Mouse (Mus musculus): Measurements from ENCODE around the gene Pnkp. TPM values are rescaled to one million over a fixed set of nuclear protein-coding genes. Genes with fewer than 3 reads are reported as not detected.

Pnkp gene
- polyA plus RNA-seq, 1 experiment from 2014 or later: 28.0 TPM

- peak within 1 kb of the TSS; percentile 80 for H3K4me3 ChIP-seq (ENCODE audit: low read length)
- H3K36me3 ChIP-seq (ENCODE audit: control insufficient read depth, insufficient read depth): peaks cover 9% of the 10 kb centered on the region
- H3K4me2 ChIP-seq (ENCODE audit: low read depth, low read length): peak within 1 kb of the TSS; percentile 79
- peak within 1 kb of the TSS; percentile 96 for H3K27ac ChIP-seq (ENCODE audit: low read length)
- ATAC-seq (replicated peaks; ENCODE audit: extremely low read depth, insufficient read depth, low FRiP score): peak; percentile 90
- WGBS: under 1% methylated on average over 61 of the region's 62 CpGs
- H3K27me3 ChIP-seq (ENCODE audit: control insufficient read depth, insufficient read depth, low read length): no peaks in the 10 kb centered on the region
- peaks cover 43% of the 10 kb centered on the region for H3K4me1 ChIP-seq (ENCODE audit: control insufficient read depth, insufficient read depth, low read length)
- no peaks in the 10 kb centered on the region for H3K9me3 ChIP-seq (replicated peaks; ENCODE audit: control insufficient read depth, low read length)
- peak within 1 kb of the TSS; percentile 96 for H3K9ac ChIP-seq (ENCODE audit: low read length)
Observed at GRCm38 (mm10) chr7:44815721-44816469, 41.0 kb upstream of the Pnkp start, which contains the start of the genes Nup62 and Il4i1. TSS of gene Nup62 (plus strand) at chr7:44816088. TSS of gene Il4i1 (plus strand) at chr7:44816387.

GRCm38 (mm10) chr7:44816470-44817021 lies 40.4 kb upstream of the Pnkp start, which contains the start of gene Atf5:
TSS of gene Atf5 (minus strand) at chr7:44816658.
- H3K36me3 ChIP-seq (ENCODE audit: control insufficient read depth, insufficient read depth): peaks cover 6% of the 10 kb centered on the region
- peak within 1 kb of the TSS; percentile 96 for H3K9ac ChIP-seq (ENCODE audit: low read length)
- peaks cover 47% of the 10 kb centered on the region for H3K4me1 ChIP-seq (ENCODE audit: control insufficient read depth, insufficient read depth, low read length)
- H3K4me2 ChIP-seq (ENCODE audit: low read depth, low read length): peak within 1 kb of the TSS; percentile 79
- peak within 1 kb of the TSS; percentile 96 for H3K27ac ChIP-seq (ENCODE audit: low read length)
- peak within 1 kb of the TSS; percentile 80 for H3K4me3 ChIP-seq (ENCODE audit: low read length)
- H3K27me3 ChIP-seq (ENCODE audit: control insufficient read depth, insufficient read depth, low read length): no peaks in the 10 kb centered on the region
- WGBS: under 1% methylated on average over 55 of the region's 57 CpGs
- ATAC-seq (replicated peaks; ENCODE audit: extremely low read depth, insufficient read depth, low FRiP score): peak; percentile 28
- H3K9me3 ChIP-seq (replicated peaks; ENCODE audit: control insufficient read depth, low read length): no peaks in the 10 kb centered on the region

GRCm38 (mm10) chr7:44817441-44817840 lies 39.5 kb upstream of the Pnkp start:
- H3K9me3 ChIP-seq (replicated peaks; ENCODE audit: control insufficient read depth, low read length): no peaks in the 10 kb centered on the region
- peak overlapping the region; percentile 80 for H3K4me3 ChIP-seq (ENCODE audit: low read length)
- peaks cover 47% of the 10 kb centered on the region for H3K4me1 ChIP-seq (ENCODE audit: control insufficient read depth, insufficient read depth, low read length)
- peaks cover 6% of the 10 kb centered on the region for H3K36me3 ChIP-seq (ENCODE audit: control insufficient read depth, insufficient read depth)
- H3K9ac ChIP-seq (ENCODE audit: low read length): peak overlapping the region; percentile 96
- H3K27ac ChIP-seq (ENCODE audit: low read length): peak overlapping the region; percentile 96
- ATAC-seq (replicated peaks; ENCODE audit: extremely low read depth, insufficient read depth, low FRiP score): no peak
- H3K27me3 ChIP-seq (ENCODE audit: control insufficient read depth, insufficient read depth, low read length): no peaks in the 10 kb centered on the region
- 11% methylated on average over 3 of the region's 3 CpGs for WGBS
- H3K4me2 ChIP-seq (ENCODE audit: low read depth, low read length): peak overlapping the region; percentile 79

- WGBS: 19% methylated on average over 2 of the region's 2 CpGs
- Histone ChIP-seq H3K27ac (ENCODE audit: low read length) (peak overlapping the region; percentile 96), H3K4me1 (ENCODE audit: control insufficient read depth, insufficient read depth, low read length) (peaks cover 53% of the 10 kb centered on the region)
Observed at GRCm38 (mm10) chr7:44818164-44818563, 38.8 kb upstream of the Pnkp start.

GRCm38 (mm10) chr7:44818751-44819235 lies 38.1 kb upstream of the Pnkp start:
- WGBS: 39% methylated on average over 6 of the region's 6 CpGs
- H3K4me1 ChIP-seq (ENCODE audit: control insufficient read depth, insufficient read depth, low read length): peaks cover 59% of the 10 kb centered on the region
- peak overlapping the region; percentile 60 for H3K9ac ChIP-seq (ENCODE audit: low read length)
- no peak for ATAC-seq (replicated peaks; ENCODE audit: extremely low read depth, insufficient read depth, low FRiP score)
- peak overlapping the region; percentile 49; the same call in 1 of the 2 replicates for H3K27ac ChIP-seq (ENCODE audit: low read length)
- peak overlapping the region; percentile 80 for H3K4me3 ChIP-seq (ENCODE audit: low read length)
- peaks cover 4% of the 10 kb centered on the region for H3K36me3 ChIP-seq (ENCODE audit: control insufficient read depth, insufficient read depth)
- H3K9me3 ChIP-seq (replicated peaks; ENCODE audit: control insufficient read depth, low read length): no peaks in the 10 kb centered on the region
- no peaks in the 10 kb centered on the region for H3K27me3 ChIP-seq (ENCODE audit: control insufficient read depth, insufficient read depth, low read length)
- H3K4me2 ChIP-seq (ENCODE audit: low read depth, low read length): peak overlapping the region; percentile 79

More at GRCm38 (mm10) chr7:44818164-44818563, 38.8 kb upstream of the Pnkp start:
- Histone ChIP-seq H3K4me3 (ENCODE audit: low read length) (peak overlapping the region; percentile 80), H3K4me2 (ENCODE audit: low read depth, low read length) (peak overlapping the region; percentile 79), H3K9me3 (replicated peaks; ENCODE audit: control insufficient read depth, low read length) (no peaks in the 10 kb centered on the region), H3K9ac (ENCODE audit: low read length) (peak overlapping the region; percentile 96), H3K27me3 (ENCODE audit: control insufficient read depth, insufficient read depth, low read length) (no peaks in the 10 kb centered on the region), H3K36me3 (ENCODE audit: control insufficient read depth, insufficient read depth) (peaks cover 6% of the 10 kb centered on the region)
- no peak for ATAC-seq (replicated peaks; ENCODE audit: extremely low read depth, insufficient read depth, low FRiP score)

GRCm38 (mm10) chr7:44819391-44819790 lies 37.5 kb upstream of the Pnkp start:
- 91% methylated on average over 2 of the region's 2 CpGs for WGBS
- Histone ChIP-seq H3K27ac (ENCODE audit: low read length) (no peak overlapping the region; the same call in 1 of the 2 replicates), H3K36me3 (ENCODE audit: control insufficient read depth, insufficient read depth) (no peaks in the 10 kb centered on the region), H3K27me3 (ENCODE audit: control insufficient read depth, insufficient read depth, low read length) (no peaks in the 10 kb centered on the region), H3K4me3 (ENCODE audit: low read length) (peak overlapping the region; percentile 80; the same call in 1 of the 2 replicates), H3K9me3 (replicated peaks; ENCODE audit: control insufficient read depth, low read length) (no peaks in the 10 kb centered on the region), H3K4me2 (ENCODE audit: low read depth, low read length) (peak overlapping the region; percentile 79), H3K9ac (ENCODE audit: low read length) (peak overlapping the region; percentile 60), H3K4me1 (ENCODE audit: control insufficient read depth, insufficient read depth, low read length) (peaks cover 62% of the 10 kb centered on the region)
- ATAC-seq (replicated peaks; ENCODE audit: extremely low read depth, insufficient read depth, low FRiP score): no peak

GRCm38 (mm10) chr7:44819863-44820262 lies 37.1 kb upstream of the Pnkp start:
- ATAC-seq (replicated peaks; ENCODE audit: extremely low read depth, insufficient read depth, low FRiP score): no peak
- WGBS: 45% methylated on average over 5 of the region's 5 CpGs
- peak overlapping the region; percentile 79; the same call in 1 of the 2 replicates for H3K4me2 ChIP-seq (ENCODE audit: low read depth, low read length)
- peaks cover 64% of the 10 kb centered on the region for H3K4me1 ChIP-seq (ENCODE audit: control insufficient read depth, insufficient read depth, low read length)
- no peaks in the 10 kb centered on the region for H3K9me3 ChIP-seq (replicated peaks; ENCODE audit: control insufficient read depth, low read length)
- no peaks in the 10 kb centered on the region for H3K27me3 ChIP-seq (ENCODE audit: control insufficient read depth, insufficient read depth, low read length)
- H3K9ac ChIP-seq (ENCODE audit: low read length): peak overlapping the region; percentile 12
- H3K36me3 ChIP-seq (ENCODE audit: control insufficient read depth, insufficient read depth): no peaks in the 10 kb centered on the region
- H3K4me3 ChIP-seq (ENCODE audit: low read length): no peak overlapping the region
- no peak overlapping the region for H3K27ac ChIP-seq (ENCODE audit: low read length)

GRCm38 (mm10) chr7:44820525-44820924 lies 36.4 kb upstream of the Pnkp start:
- no peaks in the 10 kb centered on the region for H3K27me3 ChIP-seq (ENCODE audit: control insufficient read depth, insufficient read depth, low read length)
- H3K9ac ChIP-seq (ENCODE audit: low read length): no peak overlapping the region
- H3K4me3 ChIP-seq (ENCODE audit: low read length): no peak overlapping the region
- H3K4me1 ChIP-seq (ENCODE audit: control insufficient read depth, insufficient read depth, low read length): peaks cover 60% of the 10 kb centered on the region
- H3K36me3 ChIP-seq (ENCODE audit: control insufficient read depth, insufficient read depth): no peaks in the 10 kb centered on the region
- ATAC-seq (replicated peaks; ENCODE audit: extremely low read depth, insufficient read depth, low FRiP score): no peak
- H3K4me2 ChIP-seq (ENCODE audit: low read depth, low read length): no peak overlapping the region
- no peaks in the 10 kb centered on the region for H3K9me3 ChIP-seq (replicated peaks; ENCODE audit: control insufficient read depth, low read length)
- 73% methylated on average over 3 of the region's 3 CpGs for WGBS
- H3K27ac ChIP-seq (ENCODE audit: low read length): no peak overlapping the region

Measured in heart, embryonic 16.5 days (tissue).